Mouse (Mus musculus): ENCODE results near the gene Kansl2. TPM values are rescaled to one million over a fixed set of nuclear protein-coding genes. Genes with fewer than 3 reads are reported as not detected.

Gene Kansl2
- polyA plus RNA-seq, 1 experiment = 178 TPM

DNA sequence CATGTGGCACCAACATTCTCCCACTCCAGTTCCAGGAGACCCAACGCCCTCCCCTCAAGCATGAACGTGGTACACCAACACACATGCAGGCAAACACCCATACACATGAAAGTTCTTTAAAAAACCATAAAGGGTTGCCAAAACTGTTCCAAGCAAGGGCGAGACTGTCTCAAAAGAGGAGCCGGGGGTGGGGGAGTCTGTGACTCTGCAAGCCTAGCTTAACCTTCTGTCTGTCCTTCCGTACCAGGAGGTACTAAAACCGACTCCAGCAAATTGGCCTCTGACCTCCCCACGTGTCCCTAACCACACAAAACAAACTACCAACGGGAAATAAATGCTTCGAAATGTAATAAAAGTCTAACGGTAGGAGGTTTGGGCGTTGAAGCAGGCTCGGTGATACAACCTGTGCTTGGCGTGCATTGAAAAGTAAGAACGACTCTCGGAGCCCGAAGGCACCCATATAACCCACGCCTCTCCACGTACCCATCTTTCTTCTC lies 981 bp downstream of the Kansl2 start:
- Histone ChIP-seq H3K4me3 (ENCODE audit: insufficient read depth, poor library complexity, severe bottlenecking) (peak overlapping the region; percentile 53), H3K36me3 (ENCODE audit: control insufficient read depth, insufficient read depth) (peaks cover 53% of the 10 kb centered on the region), H3K27me3 (ENCODE audit: control insufficient read depth, insufficient read depth, insufficient read length) (no peaks in the 10 kb centered on the region), H3K79me2 (ENCODE audit: control insufficient read depth, insufficient read depth) (peaks cover 58% of the 10 kb centered on the region), H3K79me3 (ENCODE audit: low read depth) (peaks cover 43% of the 10 kb centered on the region), H3ac (ENCODE audit: control insufficient read depth, insufficient read length, low read depth) (peak overlapping the region; percentile 86)
- TF ChIP-seq CTCF (IDR thresholded peaks at IDR 0.05; ENCODE audit: control insufficient read depth, insufficient read depth, insufficient read length) (no peak), CEBPB (IDR thresholded peaks at IDR 0.05; ENCODE audit: low read depth) (no peak), MYOG (IDR thresholded peaks at IDR 0.05; ENCODE audit: control insufficient read depth, extremely low read depth, insufficient read length) (no peak), MYOD1 (IDR thresholded peaks at IDR 0.05; ENCODE audit: control insufficient read depth, insufficient read length, low read depth) (no peak), MAX (IDR thresholded peaks at IDR 0.05) (no peak), FOSL1 (IDR thresholded peaks at IDR 0.05; ENCODE audit: insufficient read depth, low read length, poor library complexity, severe bottlenecking) (no peak), USF1 (IDR thresholded peaks at IDR 0.05; ENCODE audit: low read depth) (no peak)

DNA sequence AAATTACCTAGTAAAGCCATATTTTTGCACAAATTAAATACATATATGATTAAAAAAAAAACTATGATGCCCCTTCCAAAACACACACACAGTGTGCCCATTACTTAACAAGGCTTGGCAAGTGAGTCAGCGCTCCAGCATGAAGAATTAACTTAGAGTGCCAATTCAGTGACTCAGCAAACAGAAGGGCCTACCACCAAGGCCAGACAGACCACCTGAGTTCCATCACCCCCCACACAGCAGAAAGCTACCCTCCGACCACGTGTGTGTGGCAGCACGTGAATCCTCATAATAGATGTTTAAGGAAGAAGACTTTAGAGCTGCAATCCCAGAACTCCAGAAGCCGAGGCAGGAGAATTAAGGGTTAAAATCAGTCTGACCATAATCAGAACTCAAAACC lies 1.8 kb downstream of the Kansl2 start:
- TF ChIP-seq FOSL1 (IDR thresholded peaks at IDR 0.05; ENCODE audit: insufficient read depth, low read length, poor library complexity, severe bottlenecking) (peak; percentile 89), CEBPB (IDR thresholded peaks at IDR 0.05; ENCODE audit: low read depth) (peak; percentile 62), MAX (IDR thresholded peaks at IDR 0.05) (peak; percentile 100), USF1 (IDR thresholded peaks at IDR 0.05; ENCODE audit: low read depth) (peak; percentile 88), MYOG (IDR thresholded peaks at IDR 0.05; ENCODE audit: control insufficient read depth, extremely low read depth, insufficient read length) (no peak), CTCF (IDR thresholded peaks at IDR 0.05; ENCODE audit: control insufficient read depth, insufficient read depth, insufficient read length) (no peak), MYOD1 (IDR thresholded peaks at IDR 0.05; ENCODE audit: control insufficient read depth, insufficient read length, low read depth) (peak; percentile 45)
- H3ac ChIP-seq (ENCODE audit: control insufficient read depth, insufficient read length, low read depth) = peak overlapping the region; percentile 86
- peaks cover 50% of the 10 kb centered on the region for H3K79me3 ChIP-seq (ENCODE audit: low read depth)
- no peaks in the 10 kb centered on the region for H3K27me3 ChIP-seq (ENCODE audit: control insufficient read depth, insufficient read depth, insufficient read length)
- peak overlapping the region; percentile 53 for H3K4me3 ChIP-seq (ENCODE audit: insufficient read depth, poor library complexity, severe bottlenecking)
- peaks cover 63% of the 10 kb centered on the region for H3K79me2 ChIP-seq (ENCODE audit: control insufficient read depth, insufficient read depth)
- peaks cover 57% of the 10 kb centered on the region for H3K36me3 ChIP-seq (ENCODE audit: control insufficient read depth, insufficient read depth)

DNA sequence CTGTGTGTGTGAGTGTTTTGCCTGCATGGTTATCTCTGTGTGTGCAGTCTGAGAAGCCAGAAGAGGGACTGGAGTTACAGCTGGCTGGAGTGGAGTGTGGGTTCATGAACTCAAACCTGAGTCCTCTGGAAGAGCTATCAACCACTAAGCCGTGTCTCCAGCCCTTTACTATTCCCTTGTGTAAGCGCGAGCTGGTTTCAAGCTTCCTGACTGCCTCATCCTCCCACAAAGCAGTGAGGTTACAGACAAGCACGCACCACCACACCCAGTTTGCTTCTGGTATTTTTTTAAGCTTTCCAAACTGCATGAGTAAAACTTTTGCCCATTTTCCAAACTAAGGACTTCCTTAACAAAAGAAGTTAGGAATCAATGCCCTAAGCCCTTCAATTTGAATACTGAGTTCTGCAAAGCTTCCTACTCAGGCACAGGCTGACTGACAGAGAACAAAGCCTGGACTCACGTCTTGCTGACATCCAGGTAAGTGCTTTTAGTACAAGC lies 5.9 kb downstream of the Kansl2 start:
- Histone ChIP-seq H3K79me2 (ENCODE audit: control insufficient read depth, insufficient read depth) (peaks cover 99% of the 10 kb centered on the region), H3K36me3 (ENCODE audit: control insufficient read depth, insufficient read depth) (peaks cover 99% of the 10 kb centered on the region), H3K79me3 (ENCODE audit: low read depth) (peaks cover 89% of the 10 kb centered on the region), H3ac (ENCODE audit: control insufficient read depth, insufficient read length, low read depth) (peak overlapping the region; percentile 60), H3K27me3 (ENCODE audit: control insufficient read depth, insufficient read depth, insufficient read length) (no peaks in the 10 kb centered on the region), H3K4me3 (ENCODE audit: insufficient read depth, poor library complexity, severe bottlenecking) (no peak overlapping the region)
- TF ChIP-seq MYOG (IDR thresholded peaks at IDR 0.05; ENCODE audit: control insufficient read depth, extremely low read depth, insufficient read length) (no peak), MAX (IDR thresholded peaks at IDR 0.05) (peak; percentile 41), CEBPB (IDR thresholded peaks at IDR 0.05; ENCODE audit: low read depth) (peak; percentile 49), USF1 (IDR thresholded peaks at IDR 0.05; ENCODE audit: low read depth) (no peak), FOSL1 (IDR thresholded peaks at IDR 0.05; ENCODE audit: insufficient read depth, low read length, poor library complexity, severe bottlenecking) (no peak), CTCF (IDR thresholded peaks at IDR 0.05; ENCODE audit: control insufficient read depth, insufficient read depth, insufficient read length) (no peak), MYOD1 (IDR thresholded peaks at IDR 0.05; ENCODE audit: control insufficient read depth, insufficient read length, low read depth) (peak; percentile 23)

DNA sequence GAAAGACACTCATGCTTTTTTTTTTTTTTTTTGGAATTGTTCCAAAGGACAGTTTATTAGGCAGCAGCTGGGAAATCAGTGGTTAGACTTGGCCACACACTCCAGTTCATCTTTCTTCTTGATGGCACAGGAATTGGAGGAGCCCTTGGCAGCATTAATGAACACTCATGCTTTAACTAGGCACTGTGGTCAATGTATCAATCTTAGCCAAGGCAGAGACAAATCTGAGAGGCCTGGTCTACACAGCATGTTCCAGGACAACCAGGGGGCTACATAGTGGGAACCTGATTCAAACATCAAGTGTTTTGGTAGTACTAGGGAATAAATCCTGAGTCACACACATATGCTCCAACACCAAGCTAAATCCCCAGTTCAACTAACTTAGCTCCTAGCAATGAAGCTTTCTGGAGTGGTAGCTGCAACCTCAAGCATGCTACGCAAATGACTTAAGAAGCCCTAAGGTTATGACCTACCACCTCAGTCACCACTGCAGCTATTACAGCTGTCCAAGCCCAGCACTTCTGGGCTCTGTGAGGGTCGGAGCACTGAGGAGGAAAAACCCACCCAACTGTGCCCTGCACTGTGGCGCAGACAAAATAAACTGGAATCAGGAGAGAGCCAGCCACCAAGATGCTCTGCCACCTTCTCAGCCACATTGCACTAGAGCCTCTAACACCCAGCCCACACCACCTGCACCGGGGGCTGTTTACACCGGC lies 6.8 kb downstream of the Kansl2 start:
- peaks cover 99% of the 10 kb centered on the region for H3K79me2 ChIP-seq (ENCODE audit: control insufficient read depth, insufficient read depth)
- no peaks in the 10 kb centered on the region for H3K27me3 ChIP-seq (ENCODE audit: control insufficient read depth, insufficient read depth, insufficient read length)
- H3K79me3 ChIP-seq (ENCODE audit: low read depth) = peaks cover 87% of the 10 kb centered on the region
- H3K4me3 ChIP-seq (ENCODE audit: insufficient read depth, poor library complexity, severe bottlenecking) = no peak overlapping the region
- peak overlapping the region; percentile 55 for H3ac ChIP-seq (ENCODE audit: control insufficient read depth, insufficient read length, low read depth)
- no peak for TF ChIP-seq USF1 (IDR thresholded peaks at IDR 0.05; ENCODE audit: low read depth)
- TF ChIP-seq MAX (IDR thresholded peaks at IDR 0.05) = peak; percentile 48
- TF ChIP-seq MYOD1 (IDR thresholded peaks at IDR 0.05; ENCODE audit: control insufficient read depth, insufficient read length, low read depth) = peak; percentile 88
- TF ChIP-seq FOSL1 (IDR thresholded peaks at IDR 0.05; ENCODE audit: insufficient read depth, low read length, poor library complexity, severe bottlenecking) = peak; percentile 31
- H3K36me3 ChIP-seq (ENCODE audit: control insufficient read depth, insufficient read depth) = peaks cover 100% of the 10 kb centered on the region

DNA sequence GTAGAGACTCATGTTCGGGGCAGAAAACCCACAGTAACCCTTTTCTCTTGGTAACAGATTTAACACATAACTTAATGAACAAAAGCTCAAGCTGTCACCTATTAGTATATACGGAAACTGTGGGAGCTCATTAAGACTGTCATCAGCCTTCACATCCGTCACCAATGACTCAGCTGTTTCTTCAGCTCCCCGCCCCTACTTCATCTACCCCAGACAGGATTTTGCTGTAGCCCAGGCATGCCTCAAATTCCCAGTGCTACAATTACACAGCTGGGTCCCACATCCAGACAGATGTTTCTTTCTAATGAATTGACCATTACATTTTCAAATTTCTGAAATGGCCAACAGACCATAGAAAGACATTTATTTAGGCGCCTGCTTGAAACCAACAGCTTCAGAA lies 8.0 kb downstream of the Kansl2 start:
- Histone ChIP-seq H3K79me2 (ENCODE audit: control insufficient read depth, insufficient read depth) (peaks cover 99% of the 10 kb centered on the region), H3K27me3 (ENCODE audit: control insufficient read depth, insufficient read depth, insufficient read length) (no peaks in the 10 kb centered on the region)
- TF ChIP-seq MYOD1 (IDR thresholded peaks at IDR 0.05; ENCODE audit: control insufficient read depth, insufficient read length, low read depth) = peak; percentile 74
- TF ChIP-seq CTCF (IDR thresholded peaks at IDR 0.05; ENCODE audit: control insufficient read depth, insufficient read depth, insufficient read length) = no peak

More for the DNA sequence above, 8.0 kb downstream of the Kansl2 start:
- Histone ChIP-seq H3ac (ENCODE audit: control insufficient read depth, insufficient read length, low read depth) (peak overlapping the region; percentile 40), H3K4me3 (ENCODE audit: insufficient read depth, poor library complexity, severe bottlenecking) (no peak overlapping the region), H3K36me3 (ENCODE audit: control insufficient read depth, insufficient read depth) (peaks cover 98% of the 10 kb centered on the region), H3K79me3 (ENCODE audit: low read depth) (peaks cover 85% of the 10 kb centered on the region)

Measured in C2C12 (cell line).